In genomic region chr1:192830444-192830843, GRCm38 (mm10) we compare ENCODE assay signal across 9 mouse cellular contexts. TPM values are rescaled to one million over a fixed set of nuclear protein-coding genes. Genes with fewer than 3 reads are reported as not detected.
DNase-seq lines count a peak whose midpoint lies in the region; ATAC-seq and TF ChIP-seq lines count a peak whose summit lies in the region.
"Had no signal": no experiment of that assay in that cellular context is flagged by ENCODE, and none has a peak within 500 bp of the region (broad histone marks: within the 10 kb centered on the region; RNA-seq: fewer than 3 reads in every experiment).

No protein-coding gene starts in this region.

- no peak for DNase-seq in heart, postnatal 36 days
- peak; percentile 30 for DNase-seq in hindbrain, postnatal 0 days (ENCODE audit: low spot score)
- DNase-seq in kidney, postnatal 4 days = peak; percentile 32 to 60
- peak; percentile 64 for DNase-seq in retina, postnatal 1 day
- DNase-seq in left cerebral cortex, adult 18-20 months (ENCODE audit: low spot score in 2 of 2) = no peak
- DNase-seq in urinary bladder, postnatal 14 days (ENCODE audit: low spot score) = no peak
- DNase-seq: liver, embryonic 13.5 days had no signal

- H3K27ac ChIP-seq in heart, embryonic 13.5 days (replicated peaks) = 0 out of 2 replicates have a peak overlapping the region, but pooled peaks have one; percentile 36
- H3K27ac ChIP-seq in hindbrain, postnatal 0 days = no peak overlapping the region
- H3K27ac ChIP-seq: liver, embryonic 13.5 days had no signal

- ATAC-seq in heart, embryonic 13.5 days (ENCODE audit: extremely low read depth, insufficient number of reproducible peaks, low FRiP score, low TSS enrichment) = no peak
- no peak for ATAC-seq in hindbrain, postnatal 0 days
- no peak for ATAC-seq in CD4-positive, CD25-positive, alpha-beta regulatory T cell, adult 4 months

- intact Hi-C loops in heart, postnatal 36 days (cut with DNase I) = no loop called here

- 0 out of 2 replicates have a peak overlapping the region, but pooled peaks have one; percentile 24 for H3K9ac ChIP-seq in heart, embryonic 13.5 days
- no peak overlapping the region for H3K9ac ChIP-seq in hindbrain, postnatal 0 days (replicated peaks; ENCODE audit: low read length)
- H3K9ac ChIP-seq: liver, embryonic 13.5 days had no signal

- H3K36me3 ChIP-seq in heart, embryonic 13.5 days = no peaks in the 10 kb centered on the region
- H3K36me3 ChIP-seq in hindbrain, postnatal 0 days (ENCODE audit: insufficient read depth, low read length) = no peaks in the 10 kb centered on the region
- H3K36me3 ChIP-seq: liver, embryonic 13.5 days had no signal

- H3K9me3 ChIP-seq in heart, embryonic 13.5 days = no peaks in the 10 kb centered on the region
- no peaks in the 10 kb centered on the region for H3K9me3 ChIP-seq in hindbrain, postnatal 0 days (ENCODE audit: low read length)
- H3K9me3 ChIP-seq: liver, embryonic 13.5 days had no signal

- H3K27me3 ChIP-seq in heart, embryonic 13.5 days (replicated peaks) = peaks cover 29% of the 10 kb centered on the region
- H3K27me3 ChIP-seq in hindbrain, postnatal 0 days (ENCODE audit: insufficient read depth, low read length) = no peaks in the 10 kb centered on the region

- H3K4me1 ChIP-seq in heart, embryonic 13.5 days = peaks cover 50% of the 10 kb centered on the region
- H3K4me1 ChIP-seq in hindbrain, postnatal 0 days (ENCODE audit: insufficient read depth, low read length) = peaks cover 11% of the 10 kb centered on the region

- no peak overlapping the region for H3K4me3 ChIP-seq in heart, embryonic 13.5 days
- no peak overlapping the region for H3K4me3 ChIP-seq in hindbrain, postnatal 0 days (ENCODE audit: low read length)
- H3K4me3 ChIP-seq: liver, embryonic 13.5 days had no signal

- WGBS in heart, embryonic 13.5 days = 29% methylated on average over 6 of the region's 6 CpGs
- 22% methylated on average over 6 of the region's 6 CpGs for WGBS in hindbrain, postnatal 0 days

- H3K4me2 ChIP-seq in heart, embryonic 13.5 days = no peak overlapping the region
- no peak overlapping the region for H3K4me2 ChIP-seq in hindbrain, postnatal 0 days (ENCODE audit: low read depth, low read length)
- H3K4me2 ChIP-seq: liver, embryonic 13.5 days had no signal

- TF ChIP-seq CTCF in hindbrain, postnatal 0 days (IDR thresholded peaks at IDR 0.05; ENCODE audit: low read depth) = no peak

RNA-seq across cellular contexts. Expression of gene Sertad4, which starts 25.1 kb away (rescaled TPM):
- polyA plus RNA-seq in heart, embryonic 13.5 days (2015; fragmentation: Nextera tagmentation; extraction: Ambion mirVana) = 13.7 and 14.2 TPM in 2 replicates
- 1 to 10 TPM; 3.8 to 6.2 TPM for total RNA-seq in heart, postnatal 36 days (2021)
- total RNA-seq in hindbrain, postnatal 0 days (2014; rRNA removed) = 5.3 and 5.4 TPM in 2 replicates
- polyA plus RNA-seq in hindbrain, postnatal 0 days (2015; fragmentation: Nextera tagmentation; extraction: Ambion mirVana) = 13.2 and 14.2 TPM in 2 replicates
- 10 to 100 TPM; 12.3 to 13.6 TPM for total RNA-seq in left cerebral cortex, adult 18-20 months (2021)
- not detected for polyA plus RNA-seq in CD4-positive, CD25-positive, alpha-beta regulatory T cell, adult 4 months (2017; shearing (Covaris generic))

RNA-seq across cellular contexts. Expression of gene Hhat, which starts 59.4 kb away (rescaled TPM):
- 6.3 and 6.4 TPM in 2 replicates for polyA plus RNA-seq in heart, embryonic 13.5 days (2015; fragmentation: Nextera tagmentation; extraction: Ambion mirVana)
- 1 to 10 TPM; 2.1 to 2.4 TPM for total RNA-seq in heart, postnatal 36 days (2021)
- 5.4 and 6.9 TPM in 2 replicates for total RNA-seq in hindbrain, postnatal 0 days (2014; rRNA removed)
- 3.5 and 3.7 TPM in 2 replicates for polyA plus RNA-seq in hindbrain, postnatal 0 days (2015; fragmentation: Nextera tagmentation; extraction: Ambion mirVana)
- 1 to 10 TPM; 1.3 to 1.7 TPM for total RNA-seq in left cerebral cortex, adult 18-20 months (2021)
- 1 to 10 TPM; 2.9 to 3.7 TPM for polyA plus RNA-seq in CD4-positive, CD25-positive, alpha-beta regulatory T cell, adult 4 months (2017; shearing (Covaris generic))

Comparison
In these comparisons a context has a peak if more than half of its experiments do, and no peak if none do; other contexts are left out.
1. DNase-seq: peak in hindbrain, postnatal 0 days (single experiment), kidney, postnatal 4 days (2 of 2) and retina, postnatal 1 day (single experiment); none in heart, postnatal 36 days (0 of 2), left cerebral cortex, adult 18-20 months (0 of 2) and urinary bladder, postnatal 14 days (single experiment).